Mouse (Mus musculus): Measurements from ENCODE around the gene Syt17. TPM values are rescaled to one million over a fixed set of nuclear protein-coding genes. Genes with fewer than 3 reads are reported as not detected.

The Syt17 gene
- total RNA-seq, 1 experiment: 0.67 TPM

DNA sequence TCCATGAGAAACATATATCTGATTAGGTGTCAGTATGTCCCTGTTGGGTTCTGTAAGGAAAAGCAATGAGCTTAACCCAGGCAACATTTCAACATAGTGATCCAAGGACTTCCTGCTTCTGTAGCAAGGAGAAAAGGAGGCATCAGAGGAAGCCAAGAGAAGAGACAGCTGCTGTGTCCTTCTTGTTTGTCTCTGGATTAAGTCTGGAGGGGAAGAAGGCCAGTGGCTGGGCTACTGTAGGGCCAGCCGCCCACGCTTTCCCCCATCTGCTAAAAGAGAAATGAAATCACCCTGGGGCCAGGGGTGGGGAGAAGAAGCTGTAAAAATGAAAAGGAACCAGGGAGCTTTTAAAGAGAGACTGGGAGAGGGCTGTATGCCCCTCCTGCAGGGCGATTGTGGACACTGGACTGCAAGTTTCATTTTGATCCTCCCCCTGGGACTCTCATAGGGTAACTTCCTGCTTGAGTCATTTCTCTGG lies 30.9 kb upstream of the Syt17 start:
- Histone ChIP-seq H3K9me3 (ENCODE audit: control insufficient read depth, insufficient read depth, low read depth, low read length) (no peaks in the 10 kb centered on the region), H3K4me3 (ENCODE audit: insufficient read depth in 1 of 2, low read depth in 1 of 2, low read length in 2 of 2, poor library complexity in 1 of 2, severe bottlenecking in 1 of 2) (no peak overlapping the region), H3K9ac (ENCODE audit: insufficient read depth, low read depth, low read length, poor library complexity, severe bottlenecking) (no peak overlapping the region), H3K4me1 (ENCODE audit: control insufficient read depth in 2 of 2, insufficient read depth in 2 of 2, low read length in 2 of 2, poor library complexity in 1 of 2) (no peaks in the 10 kb centered on the region), H3K27ac (ENCODE audit: insufficient read depth, low read depth, low read length, poor library complexity, severe bottlenecking) (no peak overlapping the region), H3K36me3 (ENCODE audit: control insufficient read depth, insufficient read depth, low read length, poor library complexity, severe bottlenecking) (no peaks in the 10 kb centered on the region)
- no peak for TF ChIP-seq HCFC1 (IDR thresholded peaks at IDR 0.05; ENCODE audit: borderline replicate concordance, insufficient read depth, low read length)
- TF ChIP-seq MAFK (IDR thresholded peaks at IDR 0.05; ENCODE audit: insufficient read depth, low read depth, low read length): no peak
- no peak for TF ChIP-seq ZNF384 (IDR thresholded peaks at IDR 0.05; ENCODE audit: low read depth, low read length)
- no peak for TF ChIP-seq CHD2 (IDR thresholded peaks at IDR 0.05; ENCODE audit: low read depth, low read length)
- TF ChIP-seq ZC3H11A (IDR thresholded peaks at IDR 0.05; ENCODE audit: borderline replicate concordance, low read depth, low read length): no peak
- in situ Hi-C loops (cut with MboI; ENCODE audit: low sequenced_read_pairs in 2 of 2, unreplicated experiment in 2 of 2): no loop called here
- DNase-seq (ENCODE audit: low read depth, low spot score): no peak

DNA sequence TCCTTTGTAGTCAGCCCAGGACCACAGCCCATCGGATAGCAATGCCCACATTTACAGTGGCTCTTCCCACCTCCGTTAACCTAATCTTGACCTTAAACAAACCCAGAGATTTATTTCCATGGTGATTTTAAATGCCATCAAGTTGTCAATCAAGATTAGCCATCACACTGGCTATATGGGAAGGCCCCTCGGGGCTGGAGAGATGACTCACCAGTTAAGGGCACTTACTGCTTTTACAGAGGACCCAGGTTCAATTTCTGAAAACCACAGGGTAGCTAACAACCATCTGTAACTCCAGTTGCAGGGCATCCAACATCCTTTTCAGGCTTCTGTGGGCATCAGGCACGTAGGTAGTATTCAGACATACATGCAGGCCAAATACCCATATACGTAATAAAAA lies 28.4 kb upstream of the Syt17 start:
- TF ChIP-seq ZC3H11A (IDR thresholded peaks at IDR 0.05; ENCODE audit: borderline replicate concordance, low read depth, low read length): no peak
- no peak for TF ChIP-seq ZNF384 (IDR thresholded peaks at IDR 0.05; ENCODE audit: low read depth, low read length)
- no peak for TF ChIP-seq CHD2 (IDR thresholded peaks at IDR 0.05; ENCODE audit: low read depth, low read length)
- TF ChIP-seq MAFK (IDR thresholded peaks at IDR 0.05; ENCODE audit: insufficient read depth, low read depth, low read length): no peak
- no peak for TF ChIP-seq HCFC1 (IDR thresholded peaks at IDR 0.05; ENCODE audit: borderline replicate concordance, insufficient read depth, low read length)
- Histone ChIP-seq H3K36me3 (ENCODE audit: control insufficient read depth, insufficient read depth, low read length, poor library complexity, severe bottlenecking) (no peaks in the 10 kb centered on the region), H3K9me3 (ENCODE audit: control insufficient read depth, insufficient read depth, low read depth, low read length) (no peaks in the 10 kb centered on the region), H3K27ac (ENCODE audit: insufficient read depth, low read depth, low read length, poor library complexity, severe bottlenecking) (no peak overlapping the region), H3K4me1 (ENCODE audit: control insufficient read depth in 2 of 2, insufficient read depth in 2 of 2, low read length in 2 of 2, poor library complexity in 1 of 2) (no peaks in the 10 kb centered on the region), H3K4me3 (ENCODE audit: insufficient read depth in 1 of 2, low read depth in 1 of 2, low read length in 2 of 2, poor library complexity in 1 of 2, severe bottlenecking in 1 of 2) (no peak overlapping the region), H3K9ac (ENCODE audit: insufficient read depth, low read depth, low read length, poor library complexity, severe bottlenecking) (no peak overlapping the region)
- in situ Hi-C loops (cut with MboI; ENCODE audit: low sequenced_read_pairs in 2 of 2, unreplicated experiment in 2 of 2): no loop called here
- no peak for DNase-seq (ENCODE audit: low read depth, low spot score)

DNA sequence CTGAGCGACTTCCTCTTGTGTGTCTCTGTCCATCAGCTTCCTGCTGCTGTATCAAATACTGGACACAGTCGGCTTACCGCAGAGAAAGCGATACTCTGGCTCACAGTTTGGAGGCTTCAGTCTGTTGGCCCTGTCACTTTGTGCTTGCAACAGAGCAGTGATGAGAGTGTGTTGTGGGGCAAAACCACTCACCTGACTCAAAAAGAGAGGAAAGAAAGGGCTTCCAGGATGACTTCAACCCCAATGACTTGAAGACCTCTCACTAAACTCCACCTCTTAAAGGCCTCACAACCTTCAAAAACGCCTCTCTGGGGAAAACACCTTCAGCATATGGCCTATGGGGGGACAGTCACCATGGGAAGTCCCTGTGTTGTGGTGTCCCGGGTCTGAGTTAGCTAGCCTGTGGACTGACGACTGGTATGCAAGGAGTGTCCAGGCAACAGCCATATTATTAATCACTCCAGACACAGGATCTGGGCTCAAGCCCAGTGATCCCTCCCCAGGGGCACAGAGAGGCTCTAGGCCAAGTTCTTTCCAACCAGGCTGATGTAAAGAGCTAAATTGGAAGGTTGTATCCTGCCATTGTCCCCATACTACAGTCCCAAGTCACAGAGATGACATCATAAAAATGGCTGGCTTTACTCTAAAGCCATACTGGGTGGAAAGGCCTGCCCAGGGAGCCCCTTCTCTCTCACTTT lies 27.1 kb upstream of the Syt17 start:
- no peak overlapping the region for H3K9ac ChIP-seq (ENCODE audit: insufficient read depth, low read depth, low read length, poor library complexity, severe bottlenecking)
- H3K9me3 ChIP-seq (ENCODE audit: control insufficient read depth, insufficient read depth, low read depth, low read length): no peaks in the 10 kb centered on the region
- H3K4me1 ChIP-seq (ENCODE audit: control insufficient read depth in 2 of 2, insufficient read depth in 2 of 2, low read length in 2 of 2, poor library complexity in 1 of 2): no peaks in the 10 kb centered on the region
- no peak for TF ChIP-seq ZNF384 (IDR thresholded peaks at IDR 0.05; ENCODE audit: low read depth, low read length)
- TF ChIP-seq HCFC1 (IDR thresholded peaks at IDR 0.05; ENCODE audit: borderline replicate concordance, insufficient read depth, low read length): no peak
- TF ChIP-seq MAFK (IDR thresholded peaks at IDR 0.05; ENCODE audit: insufficient read depth, low read depth, low read length): no peak
- TF ChIP-seq ZC3H11A (IDR thresholded peaks at IDR 0.05; ENCODE audit: borderline replicate concordance, low read depth, low read length): no peak
- no peak for TF ChIP-seq CHD2 (IDR thresholded peaks at IDR 0.05; ENCODE audit: low read depth, low read length)
- no peak overlapping the region for H3K4me3 ChIP-seq (ENCODE audit: insufficient read depth in 1 of 2, low read depth in 1 of 2, low read length in 2 of 2, poor library complexity in 1 of 2, severe bottlenecking in 1 of 2)
- H3K27ac ChIP-seq (ENCODE audit: insufficient read depth, low read depth, low read length, poor library complexity, severe bottlenecking): no peak overlapping the region
- H3K36me3 ChIP-seq (ENCODE audit: control insufficient read depth, insufficient read depth, low read length, poor library complexity, severe bottlenecking): no peaks in the 10 kb centered on the region
- in situ Hi-C loops (cut with MboI; ENCODE audit: low sequenced_read_pairs in 2 of 2, unreplicated experiment in 2 of 2): no loop called here
- DNase-seq (ENCODE audit: low read depth, low spot score): no peak

DNA sequence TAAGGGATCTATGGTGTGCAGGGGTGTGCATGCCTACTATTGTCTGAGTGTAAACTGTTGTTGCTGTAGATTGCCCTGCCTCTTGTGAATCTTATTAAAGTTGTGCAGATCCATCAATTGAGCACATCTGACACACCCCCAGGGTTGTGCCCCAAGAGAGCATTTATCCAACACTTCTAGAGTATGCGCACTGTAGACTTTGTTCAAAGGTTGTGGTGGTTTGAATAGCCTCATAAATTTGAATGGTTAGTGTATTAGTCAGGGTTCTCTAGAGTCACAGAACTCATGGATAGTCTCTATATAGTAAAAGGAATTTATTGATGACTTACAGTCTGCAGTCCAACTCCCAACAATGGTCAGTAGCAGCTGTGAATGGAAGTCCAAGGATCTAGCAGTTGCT lies 24.9 kb upstream of the Syt17 start:
- Histone ChIP-seq H3K36me3 (ENCODE audit: control insufficient read depth, insufficient read depth, low read length, poor library complexity, severe bottlenecking) (no peaks in the 10 kb centered on the region), H3K9me3 (ENCODE audit: control insufficient read depth, insufficient read depth, low read depth, low read length) (no peaks in the 10 kb centered on the region), H3K9ac (ENCODE audit: insufficient read depth, low read depth, low read length, poor library complexity, severe bottlenecking) (no peak overlapping the region), H3K4me1 (ENCODE audit: control insufficient read depth in 2 of 2, insufficient read depth in 2 of 2, low read length in 2 of 2, poor library complexity in 1 of 2) (no peaks in the 10 kb centered on the region), H3K4me3 (ENCODE audit: insufficient read depth in 1 of 2, low read depth in 1 of 2, low read length in 2 of 2, poor library complexity in 1 of 2, severe bottlenecking in 1 of 2) (no peak overlapping the region), H3K27ac (ENCODE audit: insufficient read depth, low read depth, low read length, poor library complexity, severe bottlenecking) (no peak overlapping the region)
- in situ Hi-C loops (cut with MboI; ENCODE audit: low sequenced_read_pairs in 2 of 2, unreplicated experiment in 2 of 2): no loop called here
- no peak for DNase-seq (ENCODE audit: low read depth, low spot score)
- no peak for TF ChIP-seq MAFK (IDR thresholded peaks at IDR 0.05; ENCODE audit: insufficient read depth, low read depth, low read length)
- TF ChIP-seq HCFC1 (IDR thresholded peaks at IDR 0.05; ENCODE audit: borderline replicate concordance, insufficient read depth, low read length): no peak
- TF ChIP-seq ZNF384 (IDR thresholded peaks at IDR 0.05; ENCODE audit: low read depth, low read length): no peak
- TF ChIP-seq ZC3H11A (IDR thresholded peaks at IDR 0.05; ENCODE audit: borderline replicate concordance, low read depth, low read length): no peak
- TF ChIP-seq CHD2 (IDR thresholded peaks at IDR 0.05; ENCODE audit: low read depth, low read length): no peak
